Mouse (Mus musculus) kidney, adult 2 months (tissue): ENCODE data around the gene Echs1. TPM values are rescaled to one million over a fixed set of nuclear protein-coding genes. Genes with fewer than 3 reads are reported as not detected.

ENCODE experiments used
- DNase-seq: peaks from one replicate; pipeline ENCODE4 v3.0.0; 2021
- H3K27ac ChIP-seq: fragments of 200-500 bp; 2 replicates; pipeline ENCODE4 v1.5.1; 2012; ENCODE audit warnings: low read depth, low read length, control low read depth, inconsistent platforms; ENCODE audit not compliant: insufficient read depth
- H3K27me3 ChIP-seq: fragments of 200-500 bp; replicated peaks from 2 replicates; pipeline ENCODE4 v1.6.1; 2012; ENCODE audit warnings: mild to moderate bottlenecking, moderate library complexity, low read length, inconsistent platforms; ENCODE audit not compliant: control insufficient read depth, insufficient read depth
- H3K36me3 ChIP-seq: fragments of 200-500 bp; 2 replicates; pipeline ENCODE4 v1.6.1; 2012; ENCODE audit warnings: mild to moderate bottlenecking, moderate library complexity, low read length, inconsistent platforms; ENCODE audit not compliant: control insufficient read depth, insufficient read depth
- H3K4me1 ChIP-seq: fragments of 200-500 bp; 2 replicates; pipeline ENCODE4 v1.6.1; 2011; ENCODE audit warnings: low read length; ENCODE audit not compliant: control insufficient read depth, insufficient read depth
- H3K4me3 ChIP-seq: fragments of 200-500 bp; 2 replicates; pipeline ENCODE4 v1.5.1; 2011; ENCODE audit warnings: mild to moderate bottlenecking, low read depth, low read length, control low read depth; ENCODE audit not compliant: insufficient read depth
- CTCF ChIP-seq: fragments of 200-500 bp; conservative IDR thresholded peaks from 2 replicates; pipeline ENCODE4 v1.5.1; 2011; ENCODE audit warnings: low read depth, mild to moderate bottlenecking, control low read depth, low read length, moderate library complexity, mixed read lengths; ENCODE audit not compliant: insufficient read depth, insufficient read length
- POLR2A ChIP-seq: fragments of 200-500 bp; IDR thresholded peaks from one replicate; pipeline ENCODE4 v1.6.1; 2011; ENCODE audit warnings: low read depth, low read length, control low read depth
- WGBS: fragments of 180-500 bp; shearing (Covaris S2); methylation state at CpG from one replicate; pipeline ENCODE4 v1.1.7; 2018; 5-methylcytosine and 5-hydroxymethylcytosine counted together
- polyA plus RNA-seq: library from polyadenylated mRNA; depleted of rRNA; stranded (reverse); fragments of >200 nt; gene quantifications from 2 replicates; pipeline ENCODE4 v1.2.3, GENCODE M21; 2012

The Echs1 gene
- polyA plus RNA-seq, 1 experiment = 381 TPM

GRCm38 (mm10) chr7:140126022-140126350, 9.7 kb upstream of the Echs1 start:
- DNase-seq = no peak
- H3K27ac ChIP-seq = 0 out of 2 replicates have a peak overlapping the region, but pooled peaks have one; percentile 29
- no peaks in the 10 kb centered on the region for H3K36me3 ChIP-seq
- H3K27me3 ChIP-seq = no peaks in the 10 kb centered on the region
- TF ChIP-seq CTCF = no peak
- no peak for TF ChIP-seq POLR2A
- peaks cover 6% of the 10 kb centered on the region; the same call in 1 of the 2 replicates for H3K4me1 ChIP-seq
- WGBS = 10% methylated on average over 5 of the region's 5 CpGs
- peak overlapping the region; percentile 85 for H3K4me3 ChIP-seq

- H3K27ac ChIP-seq = no peak overlapping the region
Observed at GRCm38 (mm10) chr7:140125278-140126021, 9.2 kb upstream of the Echs1 start.

DNA sequence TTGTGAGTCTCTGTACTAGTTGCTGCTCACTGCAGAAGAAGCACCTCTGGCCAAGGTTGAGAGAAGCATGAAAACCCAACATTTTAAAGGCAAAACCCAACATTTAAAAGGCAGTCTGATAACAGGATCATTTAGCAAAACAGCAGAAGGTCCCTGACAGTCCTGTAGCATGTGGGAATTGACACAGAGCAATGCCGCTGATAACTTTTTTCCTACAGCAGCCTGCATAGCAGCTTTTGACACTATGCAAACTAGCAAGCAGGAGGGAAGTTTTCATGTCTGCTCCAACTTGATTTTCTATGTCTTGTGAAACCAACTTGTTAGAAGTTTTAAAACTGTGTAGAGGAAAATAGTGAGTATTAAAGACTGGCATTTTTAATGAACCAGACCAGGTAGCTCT, 8.1 kb upstream of the Echs1 start:
- Histone ChIP-seq H3K27ac (no peak overlapping the region), H3K4me1 (peaks cover 6% of the 10 kb centered on the region; the same call in 1 of the 2 replicates), H3K27me3 (no peaks in the 10 kb centered on the region), H3K4me3 (no peak overlapping the region), H3K36me3 (no peaks in the 10 kb centered on the region)
- no peak for DNase-seq
- WGBS = 87% methylated on average over 1 of the region's 1 CpGs
- TF ChIP-seq CTCF (no peak), POLR2A (no peak)

More at GRCm38 (mm10) chr7:140125278-140126021, 9.2 kb upstream of the Echs1 start:
- Histone ChIP-seq H3K36me3 (no peaks in the 10 kb centered on the region), H3K27me3 (no peaks in the 10 kb centered on the region), H3K4me1 (peaks cover 6% of the 10 kb centered on the region; the same call in 1 of the 2 replicates), H3K4me3 (peak overlapping the region; percentile 85)
- DNase-seq = peak; percentile 97
- 2% methylated on average over 39 of the region's 40 CpGs for WGBS
- TF ChIP-seq POLR2A (no peak), CTCF (no peak)

- DNase-seq = no peak
- peaks cover 6% of the 10 kb centered on the region; the same call in 1 of the 2 replicates for H3K4me1 ChIP-seq
- H3K27me3 ChIP-seq = no peaks in the 10 kb centered on the region
- no peak overlapping the region for H3K27ac ChIP-seq
- no peak overlapping the region for H3K4me3 ChIP-seq
- no peaks in the 10 kb centered on the region for H3K36me3 ChIP-seq
- WGBS = 41% methylated on average over 4 of the region's 4 CpGs
- TF ChIP-seq POLR2A (no peak), CTCF (no peak)
Observed at GRCm38 (mm10) chr7:140122765-140123164, 6.5 kb upstream of the Echs1 start.

- Histone ChIP-seq H3K36me3 (no peaks in the 10 kb centered on the region), H3K4me1 (peaks cover 6% of the 10 kb centered on the region; the same call in 1 of the 2 replicates), H3K27ac (no peak overlapping the region), H3K4me3 (no peak overlapping the region), H3K27me3 (no peaks in the 10 kb centered on the region)
- TF ChIP-seq POLR2A (no peak), CTCF (no peak)
- WGBS = 84% methylated on average over 13 of the region's 13 CpGs
- DNase-seq = no peak
Observed at GRCm38 (mm10) chr7:140121338-140121910, 5.1 kb upstream of the Echs1 start.

GRCm38 (mm10) chr7:140120484-140120883, 4.2 kb upstream of the Echs1 start:
- WGBS = 82% methylated on average over 2 of the region's 2 CpGs
- H3K27ac ChIP-seq = no peak overlapping the region
- no peak for TF ChIP-seq CTCF
- no peak for TF ChIP-seq POLR2A
- H3K4me3 ChIP-seq = no peak overlapping the region
- H3K27me3 ChIP-seq = no peaks in the 10 kb centered on the region
- 0 out of 2 replicates have a peak, but pooled peaks cover 3% of the 10 kb centered on the region for H3K4me1 ChIP-seq
- no peak for DNase-seq
- H3K36me3 ChIP-seq = no peaks in the 10 kb centered on the region

GRCm38 (mm10) chr7:140115583-140116328, 520 bp downstream of the Echs1 start, which contains the start of gene Paox:
Gene Paox (plus strand): TSS chr7:140115799.
- H3K4me1 ChIP-seq = no peaks in the 10 kb centered on the region
- H3K36me3 ChIP-seq = no peaks in the 10 kb centered on the region; the same call in 1 of the 2 replicates
- TF ChIP-seq CTCF (no peak), POLR2A (peak; percentile 12)
- peak; percentile 90 for DNase-seq
- H3K4me3 ChIP-seq = peak within 1 kb of the TSS; percentile 84
- no peaks in the 10 kb centered on the region for H3K27me3 ChIP-seq
- under 1% methylated on average over 23 of the region's 23 CpGs for WGBS
- peak within 1 kb of the TSS; percentile 91 for H3K27ac ChIP-seq
